Comparison of ENCODE assay signal across 28 mouse cellular contexts in genomic region chr6:100706861-100707260, GRCm38 (mm10). TPM values are rescaled to one million over a fixed set of nuclear protein-coding genes. Genes with fewer than 3 reads are reported as not detected.
DNase-seq lines count a peak whose midpoint lies in the region; ATAC-seq and TF ChIP-seq lines count a peak whose summit lies in the region.
"Had no signal": no experiment of that assay in that cellular context is flagged by ENCODE, and none has a peak within 500 bp of the region (broad histone marks: within the 10 kb centered on the region; RNA-seq: fewer than 3 reads in every experiment).

No protein-coding gene starts in this region.

- H3K9me3 ChIP-seq in embryonic facial prominence, embryonic 12.5 days = no peaks in the 10 kb centered on the region
- H3K9me3 ChIP-seq in embryonic facial prominence, embryonic 10.5 days = no peaks in the 10 kb centered on the region
- no peaks in the 10 kb centered on the region for H3K9me3 ChIP-seq in embryonic facial prominence, embryonic 13.5 days
- H3K9me3 ChIP-seq in limb, embryonic 14.5 days (ENCODE audit: control insufficient read depth, low read length) = no peaks in the 10 kb centered on the region
- no peaks in the 10 kb centered on the region for H3K9me3 ChIP-seq in forebrain, embryonic 10.5 days
- H3K9me3 ChIP-seq: heart, embryonic 10.5 days; hindbrain, embryonic 15.5 days; midbrain, embryonic 10.5 days; neural tube, embryonic 13.5 days had no signal

- H3K4me1 ChIP-seq in embryonic facial prominence, embryonic 12.5 days = peaks cover 33% of the 10 kb centered on the region
- H3K4me1 ChIP-seq in embryonic facial prominence, embryonic 10.5 days = peaks cover 33% of the 10 kb centered on the region
- peaks cover 49% of the 10 kb centered on the region for H3K4me1 ChIP-seq in embryonic facial prominence, embryonic 13.5 days
- H3K4me1 ChIP-seq in limb, embryonic 14.5 days (ENCODE audit: control insufficient read depth, insufficient read depth, low read length) = peaks cover 24% of the 10 kb centered on the region
- H3K4me1 ChIP-seq in forebrain, embryonic 10.5 days = peaks cover 24% of the 10 kb centered on the region

- TF ChIP-seq POLR2A in limb, embryonic 14.5 days (IDR thresholded peaks at IDR 0.05; ENCODE audit: borderline replicate concordance, extremely low read depth, insufficient read depth, insufficient read length) = no peak

- ATAC-seq in embryonic facial prominence, embryonic 12.5 days (ENCODE audit: insufficient number of reproducible peaks, insufficient read depth, low FRiP score, low TSS enrichment) = no peak
- ATAC-seq in embryonic facial prominence, embryonic 13.5 days (ENCODE audit: insufficient number of reproducible peaks, insufficient read depth, low FRiP score, low TSS enrichment, low read depth) = no peak
- no peak for ATAC-seq in limb, embryonic 14.5 days (ENCODE audit: low FRiP score, low read depth)
- ATAC-seq: forebrain, embryonic 14.5 days; inflammation-experienced regulatory T-cells, adult 6 months had no signal

- DNase-seq in embryonic facial prominence, embryonic 10.5 days (ENCODE audit: low spot score) = no peak
- peak; percentile 19 for DNase-seq in 3134 (ENCODE audit: extremely low read depth, insufficient read length, low spot score)
- DNase-seq in limb, embryonic 14.5 days (ENCODE audit: low spot score) = no peak
- DNase-seq in lung, postnatal 25 days (ENCODE audit: low spot score) = no peak
- DNase-seq in forebrain, embryonic 10.5 days (ENCODE audit: extremely low spot score, low spot score) = no peak
- no peak for DNase-seq in layer of hippocampus, adult 9-10 months (ENCODE audit: low spot score)
- DNase-seq: adrenal gland, adult 8-10 months; cerebellum, adult 2 months; cerebellum, postnatal 25 days; gastrocnemius, postnatal 25 days; heart, adult 11 months; layer of hippocampus, adult 9-11 months; liver; lung, adult 2 months; lung, postnatal 14 days; right cerebral cortex, postnatal 4 days; thymus, adult 2 months; thymus, postnatal 36 days had no signal

- 79% methylated on average over 6 of the region's 6 CpGs for WGBS in embryonic facial prominence, embryonic 12.5 days
- WGBS in embryonic facial prominence, embryonic 10.5 days = 82% methylated on average over 6 of the region's 6 CpGs
- 60% methylated on average over 6 of the region's 6 CpGs for WGBS in embryonic facial prominence, embryonic 13.5 days
- WGBS in limb, embryonic 14.5 days = 69% methylated on average over 6 of the region's 6 CpGs
- 85% methylated on average over 6 of the region's 6 CpGs for WGBS in forebrain, embryonic 10.5 days

- H3K9ac ChIP-seq in embryonic facial prominence, embryonic 12.5 days = no peak overlapping the region
- peak overlapping the region; percentile 46; the same call in 1 of the 2 replicates for H3K9ac ChIP-seq in embryonic facial prominence, embryonic 13.5 days
- H3K9ac ChIP-seq in limb, embryonic 14.5 days (ENCODE audit: low read depth, low read length, severe bottlenecking) = no peak overlapping the region
- H3K9ac ChIP-seq: hindbrain, embryonic 15.5 days; liver, embryonic 14.5 days; neural tube, embryonic 13.5 days had no signal

- H3K4me2 ChIP-seq in embryonic facial prominence, embryonic 12.5 days (replicated peaks) = peak overlapping the region; percentile 85
- H3K4me2 ChIP-seq in embryonic facial prominence, embryonic 13.5 days = peak overlapping the region; percentile 71
- H3K4me2 ChIP-seq in limb, embryonic 14.5 days (replicated peaks; ENCODE audit: low read depth, low read length, severe bottlenecking) = peak overlapping the region; percentile 56
- H3K4me2 ChIP-seq: hindbrain, embryonic 15.5 days; neural tube, embryonic 13.5 days had no signal

- H3K27ac ChIP-seq in embryonic facial prominence, embryonic 12.5 days = peak overlapping the region; percentile 92
- no peak overlapping the region for H3K27ac ChIP-seq in embryonic facial prominence, embryonic 10.5 days (replicated peaks)
- H3K27ac ChIP-seq in embryonic facial prominence, embryonic 13.5 days = peak overlapping the region; percentile 98
- no peak overlapping the region for H3K27ac ChIP-seq in limb, embryonic 14.5 days (replicated peaks; ENCODE audit: low read depth, low read length)
- no peak overlapping the region for H3K27ac ChIP-seq in forebrain, embryonic 10.5 days
- H3K27ac ChIP-seq: heart, embryonic 10.5 days; hindbrain, embryonic 15.5 days; kidney, postnatal 0 days; liver, embryonic 14.5 days; midbrain, embryonic 10.5 days; neural tube, embryonic 13.5 days had no signal

- H3K27me3 ChIP-seq in embryonic facial prominence, embryonic 12.5 days = 0 out of 2 replicates have a peak, but pooled peaks cover 3% of the 10 kb centered on the region
- H3K27me3 ChIP-seq in embryonic facial prominence, embryonic 10.5 days (replicated peaks; ENCODE audit: low read depth, poor library complexity, severe bottlenecking) = peaks cover 54% of the 10 kb centered on the region
- H3K27me3 ChIP-seq in embryonic facial prominence, embryonic 13.5 days = no peaks in the 10 kb centered on the region
- no peaks in the 10 kb centered on the region for H3K27me3 ChIP-seq in limb, embryonic 14.5 days (ENCODE audit: control insufficient read depth, insufficient read depth, low read length)
- H3K27me3 ChIP-seq in forebrain, embryonic 10.5 days (ENCODE audit: poor library complexity, severe bottlenecking) = peaks cover 68% of the 10 kb centered on the region

- H3K4me3 ChIP-seq in embryonic facial prominence, embryonic 12.5 days = no peak overlapping the region
- no peak overlapping the region for H3K4me3 ChIP-seq in embryonic facial prominence, embryonic 10.5 days
- peak overlapping the region; percentile 83 for H3K4me3 ChIP-seq in embryonic facial prominence, embryonic 13.5 days
- peak overlapping the region; percentile 84; the same call in 1 of the 2 replicates for H3K4me3 ChIP-seq in limb, embryonic 14.5 days (replicated peaks; ENCODE audit: low read length)
- H3K4me3 ChIP-seq in forebrain, embryonic 10.5 days = no peak overlapping the region
- H3K4me3 ChIP-seq: heart, embryonic 10.5 days; hindbrain, embryonic 15.5 days; midbrain, embryonic 10.5 days; neural tube, embryonic 13.5 days had no signal

- no peaks in the 10 kb centered on the region for H3K36me3 ChIP-seq in embryonic facial prominence, embryonic 12.5 days
- H3K36me3 ChIP-seq in embryonic facial prominence, embryonic 10.5 days (replicated peaks) = no peaks in the 10 kb centered on the region
- no peaks in the 10 kb centered on the region for H3K36me3 ChIP-seq in embryonic facial prominence, embryonic 13.5 days
- no peaks in the 10 kb centered on the region for H3K36me3 ChIP-seq in limb, embryonic 14.5 days (ENCODE audit: control insufficient read depth, insufficient read depth, low read length)
- H3K36me3 ChIP-seq in forebrain, embryonic 10.5 days (replicated peaks) = no peaks in the 10 kb centered on the region
- H3K36me3 ChIP-seq: heart, embryonic 10.5 days; hindbrain, embryonic 15.5 days; midbrain, embryonic 10.5 days; neural tube, embryonic 13.5 days had no signal

RNA-seq across cellular contexts. Expression of gene Gxylt2, which starts 2.3 kb away (rescaled TPM):
- 23.5 and 24.1 TPM in 2 replicates for polyA plus RNA-seq in embryonic facial prominence, embryonic 12.5 days (2016; fragmentation: Nextera tagmentation; extraction: Ambion mirVana)
- polyA plus RNA-seq in embryonic facial prominence, embryonic 10.5 days (2016; fragmentation: Nextera tagmentation; extraction: Ambion mirVana) = 2.2 and 3.6 TPM in 2 replicates
- 33.2 and 39.5 TPM in 2 replicates for polyA plus RNA-seq in embryonic facial prominence, embryonic 13.5 days (2015; fragmentation: Nextera tagmentation; extraction: Ambion mirVana)
- polyA plus RNA-seq in limb, embryonic 14.5 days (2012; rRNA removed) = 27.6 and 32.3 TPM in 2 replicates
- polyA plus RNA-seq in limb, embryonic 14.5 days (2014; fragmentation: Nextera tagmentation; extraction: Ambion mirVana) = 27.1 and 33.6 TPM in 2 replicates
- 1.2 and 1.3 TPM in 2 replicates for polyA plus RNA-seq in forebrain, embryonic 10.5 days (2016; fragmentation: Nextera tagmentation; extraction: Ambion mirVana)

RNA-seq across cellular contexts. Expression of gene Shq1, which starts 35.9 kb away (rescaled TPM):
- polyA plus RNA-seq in embryonic facial prominence, embryonic 12.5 days (2016; fragmentation: Nextera tagmentation; extraction: Ambion mirVana) = 17.2 and 18.6 TPM in 2 replicates
- polyA plus RNA-seq in embryonic facial prominence, embryonic 10.5 days (2016; fragmentation: Nextera tagmentation; extraction: Ambion mirVana) = 23.7 and 25.8 TPM in 2 replicates
- 13.7 and 15.6 TPM in 2 replicates for polyA plus RNA-seq in embryonic facial prominence, embryonic 13.5 days (2015; fragmentation: Nextera tagmentation; extraction: Ambion mirVana)
- polyA plus RNA-seq in limb, embryonic 14.5 days (2012; rRNA removed) = 8.7 and 9.5 TPM in 2 replicates
- 12.3 and 14.4 TPM in 2 replicates for polyA plus RNA-seq in limb, embryonic 14.5 days (2014; fragmentation: Nextera tagmentation; extraction: Ambion mirVana)
- 26.5 and 27.4 TPM in 2 replicates for polyA plus RNA-seq in forebrain, embryonic 10.5 days (2016; fragmentation: Nextera tagmentation; extraction: Ambion mirVana)

Comparison
In these comparisons a context has a peak if more than half of its experiments do, and no peak if none do; other contexts are left out.
1. H3K27ac ChIP-seq: peak in embryonic facial prominence, embryonic 12.5 days (single experiment) and embryonic facial prominence, embryonic 13.5 days (single experiment); none in embryonic facial prominence, embryonic 10.5 days (single experiment), limb, embryonic 14.5 days (single experiment) and forebrain, embryonic 10.5 days (single experiment).
2. H3K4me3 ChIP-seq: peak in embryonic facial prominence, embryonic 13.5 days (single experiment) and limb, embryonic 14.5 days (single experiment); none in embryonic facial prominence, embryonic 12.5 days (single experiment), embryonic facial prominence, embryonic 10.5 days (single experiment) and forebrain, embryonic 10.5 days (single experiment).
3. Peak in every context shown above with its lines, with median percentiles within 50 percentile points of each other: H3K4me2 ChIP-seq.